Comparison of ENCODE assay signal across 9 mouse cellular contexts in the genomic region with DNA sequence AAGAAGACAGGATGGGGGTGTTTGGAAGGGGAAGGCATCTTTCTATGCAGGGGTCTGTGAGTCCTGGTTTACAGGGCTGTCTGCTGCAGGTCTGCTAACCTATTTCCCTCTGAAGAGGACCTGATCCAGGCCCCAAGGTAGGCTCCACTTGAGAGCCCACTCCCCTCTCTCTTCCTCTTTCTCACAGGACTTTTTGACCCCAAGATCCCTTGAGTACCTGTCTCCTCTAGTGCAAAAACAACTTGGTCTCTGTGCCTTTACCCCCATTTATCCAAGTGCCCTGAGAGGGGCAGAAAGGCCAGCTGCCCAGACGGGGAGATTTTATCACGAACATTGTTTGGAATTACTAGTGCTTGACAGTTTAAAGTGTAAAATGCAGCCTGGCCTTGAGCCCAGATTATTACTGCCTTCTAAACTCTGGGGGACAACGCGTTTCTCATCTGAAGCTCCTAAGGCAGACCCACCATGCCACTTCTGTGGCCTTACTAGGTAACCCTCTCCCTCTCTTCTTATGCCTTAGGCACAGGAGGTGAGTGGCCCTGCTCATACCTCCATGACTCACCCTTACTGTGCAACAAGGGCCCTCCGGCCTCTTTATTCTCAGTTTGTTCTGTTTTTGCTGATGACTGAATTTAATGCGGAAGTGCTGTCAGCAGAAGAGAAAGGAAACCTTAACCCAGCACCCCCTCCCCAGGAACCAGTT.
A peak's percentile ranks its signal among the peaks of the same experiment; 100 is the strongest.
DNase-seq lines count a peak whose midpoint lies in the region; ATAC-seq and TF ChIP-seq lines count a peak whose summit lies in the region.
"Had no signal": no experiment of that assay in that cellular context is flagged by ENCODE, and none has a peak within 500 bp of the region (broad histone marks: within the 10 kb centered on the region; RNA-seq: fewer than 3 reads in every experiment).

No protein-coding gene starts in this region.

- intact Hi-C loops in left cerebral cortex, adult 2 months (cut with DNase I) = loop anchor here (5.0 kb wide), 1 partner anchor 71 kb away; no protein-coding TSS in a partner anchor

- no peak overlapping the region for H3K9ac ChIP-seq in heart, embryonic 12.5 days
- H3K9ac ChIP-seq in kidney, postnatal 0 days (ENCODE audit: low read depth, low read length) = 0 out of 2 replicates have a peak overlapping the region, but pooled peaks have one; percentile 52

- H3K27ac ChIP-seq in left cerebral cortex, adult 2 months = peak overlapping the region; percentile 62
- peak overlapping the region; percentile 97 for H3K27ac ChIP-seq in heart, embryonic 12.5 days (ENCODE audit: poor library complexity, severe bottlenecking)
- peak overlapping the region; percentile 99 for H3K27ac ChIP-seq in kidney, postnatal 0 days

- WGBS in heart, embryonic 12.5 days = 28% methylated on average over 6 of the region's 6 CpGs
- WGBS in kidney, postnatal 0 days = 16% methylated on average over 6 of the region's 6 CpGs

- no peak overlapping the region for H3K4me2 ChIP-seq in heart, embryonic 12.5 days
- H3K4me2 ChIP-seq in kidney, postnatal 0 days (ENCODE audit: low read length) = no peak overlapping the region

- H3K9me3 ChIP-seq in heart, embryonic 12.5 days (replicated peaks) = no peaks in the 10 kb centered on the region
- no peaks in the 10 kb centered on the region for H3K9me3 ChIP-seq in kidney, postnatal 0 days (replicated peaks; ENCODE audit: low read length)
- H3K9me3 ChIP-seq in megakaryocyte, embryonic 14.5 days = no peaks in the 10 kb centered on the region

- no peaks in the 10 kb centered on the region for H3K36me3 ChIP-seq in heart, embryonic 12.5 days
- no peaks in the 10 kb centered on the region for H3K36me3 ChIP-seq in kidney, postnatal 0 days (ENCODE audit: insufficient read depth, low read length)
- H3K36me3 ChIP-seq in megakaryocyte, embryonic 14.5 days (replicated peaks; ENCODE audit: low read length) = peaks cover 5% of the 10 kb centered on the region

- H3K27me3 ChIP-seq in heart, embryonic 12.5 days (replicated peaks) = no peaks in the 10 kb centered on the region
- no peaks in the 10 kb centered on the region for H3K27me3 ChIP-seq in kidney, postnatal 0 days (ENCODE audit: insufficient read depth, low read length)
- no peaks in the 10 kb centered on the region for H3K27me3 ChIP-seq in megakaryocyte, embryonic 14.5 days (replicated peaks)
- H3K27me3 ChIP-seq: Patski had no signal

- H3K4me3 ChIP-seq in left cerebral cortex, adult 2 months = no peak overlapping the region
- H3K4me3 ChIP-seq in heart, embryonic 12.5 days = no peak overlapping the region
- no peak overlapping the region for H3K4me3 ChIP-seq in kidney, postnatal 0 days (replicated peaks; ENCODE audit: low read depth, low read length)
- H3K4me3 ChIP-seq in megakaryocyte, embryonic 14.5 days (replicated peaks) = peak overlapping the region; percentile 2

- H3K4me1 ChIP-seq in heart, embryonic 12.5 days (replicated peaks) = peaks cover 81% of the 10 kb centered on the region
- peaks cover 48% of the 10 kb centered on the region for H3K4me1 ChIP-seq in kidney, postnatal 0 days (replicated peaks; ENCODE audit: insufficient read depth, low read length)
- H3K4me1 ChIP-seq in megakaryocyte, embryonic 14.5 days = peaks cover 87% of the 10 kb centered on the region

- TF ChIP-seq CTCF in left cerebral cortex, adult 2 months (IDR thresholded peaks at IDR 0.05) = no peak
- no peak for TF ChIP-seq CTCF in kidney, postnatal 0 days (IDR thresholded peaks at IDR 0.05; ENCODE audit: low read depth)

- DNase-seq in left cerebral cortex, adult 2 months (ENCODE audit: extremely low spot score in 1 of 2, low spot score in 2 of 2) = no peak
- DNase-seq in left cerebral cortex, adult 11 months (ENCODE audit: low spot score) = no peak
- peak; percentile 76 for DNase-seq in kidney, postnatal 0 days (ENCODE audit: low spot score)
- DNase-seq in right cerebral cortex, postnatal 4 days = no peak
- DNase-seq in frontal cortex, adult 2 months (ENCODE audit: extremely low spot score in 1 of 2, low spot score in 1 of 2) = no peak
- no peak for DNase-seq in frontal cortex, postnatal 10 days (ENCODE audit: low spot score in 2 of 2)

- ATAC-seq in heart, embryonic 12.5 days (ENCODE audit: insufficient number of reproducible peaks, low FRiP score) = no peak
- ATAC-seq in kidney, postnatal 0 days (replicated peaks; ENCODE audit: low FRiP score, low read depth) = no peak; the same call in 1 of the 2 replicates
